Mouse (Mus musculus) lung, postnatal 0 days (tissue): ENCODE results near the gene Bcl3.

Experiments used
- CTCF ChIP-seq: IDR thresholded peaks from 2 replicates; pipeline ENCODE4 v1.5.1; 2016; ENCODE audit warnings: antibody characterized with exemption, mild to moderate bottlenecking
- EP300 ChIP-seq: IDR thresholded peaks from 2 replicates; pipeline ENCODE4 v1.6.1; 2016; ENCODE audit warnings: antibody characterized with exemption, mild to moderate bottlenecking, control low read depth

DNA sequence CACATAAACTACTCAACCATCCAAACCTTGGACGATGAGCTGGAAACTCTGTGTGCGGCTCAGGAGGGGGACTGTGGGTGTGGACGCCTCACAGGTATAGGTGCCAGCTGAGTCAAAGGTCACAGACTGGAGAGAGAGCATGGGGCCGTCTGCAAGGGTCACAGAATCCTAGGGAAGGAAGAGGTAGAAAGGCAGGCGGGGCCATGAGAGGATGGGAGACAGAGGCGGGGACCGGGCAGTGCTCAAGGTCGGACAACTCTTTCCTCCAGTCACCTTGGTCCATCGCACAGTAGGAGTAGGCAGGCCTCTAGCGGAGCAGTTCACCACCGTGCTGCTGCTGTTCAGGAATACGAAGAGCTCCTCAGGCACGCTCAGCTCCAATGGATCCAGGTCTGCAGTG lies 62.5 kb downstream of the Bcl3 start:
- TF ChIP-seq CTCF (no peak), EP300 (no peak)
